Mouse (Mus musculus) WW6 (cell line): ENCODE results near the gene Ptov1.

Experiments
- DNase-seq: peaks from one replicate; pipeline ENCODE4 v3.0.0-alpha.2; 2013; ENCODE audit warnings: low read depth, low spot score

The Ptov1 gene

DNA sequence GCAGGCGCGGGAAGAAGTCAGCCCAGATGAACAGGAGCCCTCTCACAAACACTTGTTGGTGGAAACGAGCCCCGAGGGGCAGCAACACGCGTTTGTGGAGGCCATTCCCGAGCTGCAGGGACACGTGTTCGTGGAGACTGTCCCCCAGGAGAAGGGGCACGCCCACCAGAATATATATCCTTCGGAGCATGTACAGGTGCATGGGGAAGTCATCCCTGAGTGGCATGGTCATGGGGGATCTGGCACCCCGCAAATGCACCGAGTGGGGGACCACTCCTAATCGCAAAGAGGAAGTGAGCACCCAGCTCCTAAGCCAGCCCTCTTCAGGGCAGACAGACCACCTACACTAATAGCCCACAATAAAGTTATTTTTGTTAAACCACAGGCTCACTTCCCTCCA is 29.2 kb downstream of the Ptov1 start:
- no peak for DNase-seq

- DNase-seq, result no peak
These were observed 29.9 kb downstream of the Ptov1 start for GRCm38 (mm10) chr7:44839491-44840191.

GRCm38 (mm10) chr7:44839171-44839490 is 30.5 kb downstream of the Ptov1 start:
- DNase-seq, result no peak

- no peak for DNase-seq
These were observed 31.5 kb downstream of the Ptov1 start for GRCm38 (mm10) chr7:44838073-44838472.

DNA sequence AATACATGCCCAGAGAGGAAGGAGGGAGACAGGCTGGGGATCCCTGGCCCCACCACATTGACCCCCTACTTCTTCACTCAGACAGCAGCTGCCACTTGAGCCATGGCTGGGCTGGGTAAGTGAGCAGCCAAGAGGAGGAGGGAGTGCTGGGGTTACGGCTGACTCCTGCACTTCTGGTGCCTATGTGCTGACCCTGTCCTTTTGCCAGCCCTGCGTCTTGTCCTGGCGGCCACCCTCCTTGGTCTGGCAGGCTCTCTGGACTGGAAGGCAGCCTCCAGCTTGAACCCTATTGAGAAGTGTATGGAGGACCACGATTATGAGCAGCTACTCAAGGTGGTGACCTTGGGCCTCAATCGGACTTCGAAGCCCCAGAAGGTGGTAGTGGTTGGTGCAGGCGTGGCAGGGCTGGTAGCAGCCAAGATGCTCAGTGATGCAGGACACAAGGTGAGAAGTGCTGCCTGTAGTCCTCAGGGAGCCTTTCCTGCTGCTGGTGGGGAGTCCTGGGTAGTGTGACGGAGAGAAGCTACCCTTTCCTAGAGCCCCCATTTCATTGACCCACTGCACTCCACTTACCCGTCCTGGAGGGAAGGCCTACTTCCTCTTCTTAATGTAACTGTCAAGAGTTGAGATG is 33.0 kb downstream of the Ptov1 start:
- no peak for DNase-seq

DNA sequence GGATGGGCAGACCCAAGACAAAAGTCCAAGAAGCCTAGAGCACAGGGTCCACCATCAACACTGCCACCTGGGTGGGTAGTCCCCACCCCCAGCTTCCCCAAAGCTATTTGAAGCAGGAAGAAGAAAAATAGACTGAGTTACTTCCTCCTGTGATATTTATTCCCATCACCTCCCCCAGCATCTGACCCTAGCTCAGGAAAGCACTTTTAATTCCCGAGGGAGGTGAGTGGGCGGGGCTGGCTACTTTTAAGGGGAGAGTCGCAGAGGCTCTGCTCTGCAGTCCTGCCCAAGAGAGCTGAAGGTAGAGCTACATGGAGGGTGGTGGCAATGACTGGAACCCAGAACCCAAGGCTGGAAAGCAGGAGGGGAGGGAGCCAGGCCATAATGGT is 33.6 kb downstream of the Ptov1 start:
- no peak for DNase-seq

GRCm38 (mm10) chr7:44835373-44836015 is 34.1 kb downstream of the Ptov1 start:
- DNase-seq, result no peak

- no peak for DNase-seq
These were observed 36.8 kb downstream of the Ptov1 start for GRCm38 (mm10) chr7:44832763-44833162.

GRCm38 (mm10) chr7:44828706-44829105 is 40.9 kb downstream of the Ptov1 start:
- DNase-seq, result no peak

DNA sequence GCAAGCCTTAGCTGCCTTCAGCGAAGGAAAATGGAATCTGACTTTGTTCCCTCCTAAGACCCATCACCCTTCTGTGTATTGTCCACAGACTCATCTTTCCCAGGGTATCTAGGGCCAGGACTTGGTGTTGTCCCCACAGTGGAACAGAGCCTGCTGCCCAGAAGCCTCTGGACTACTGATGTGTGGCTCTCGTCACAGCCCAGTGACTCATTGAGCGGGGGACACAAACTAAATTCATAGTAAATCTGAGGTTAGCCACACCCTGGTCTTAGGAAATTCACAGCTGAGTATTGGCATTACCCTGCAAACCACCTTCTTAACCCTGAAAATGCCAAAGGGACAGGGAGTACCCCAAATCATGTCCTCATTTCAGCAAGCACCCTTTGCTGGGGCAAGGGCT is 42.8 kb downstream of the Ptov1 start:
- DNase-seq, result no peak

DNA sequence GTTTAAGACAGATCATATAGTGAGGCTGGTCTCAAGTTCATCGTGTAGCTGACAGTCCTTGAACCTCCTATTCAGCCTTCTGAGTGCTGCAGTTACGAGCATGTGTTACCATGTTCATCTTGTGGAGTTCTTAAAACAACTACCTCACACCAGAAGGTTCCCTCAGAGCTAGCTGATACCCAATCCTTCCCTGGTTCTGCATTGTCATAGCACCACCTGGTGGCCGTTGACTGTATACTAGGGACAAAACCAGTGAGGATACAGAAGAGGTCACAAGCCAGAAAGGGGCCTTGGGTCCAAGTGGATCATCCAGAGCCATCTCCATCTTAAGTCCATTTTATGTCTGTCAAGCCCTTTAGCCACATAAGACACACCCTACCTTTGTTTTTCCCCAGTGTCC is 44.7 kb downstream of the Ptov1 start:
- no peak for DNase-seq

DNA sequence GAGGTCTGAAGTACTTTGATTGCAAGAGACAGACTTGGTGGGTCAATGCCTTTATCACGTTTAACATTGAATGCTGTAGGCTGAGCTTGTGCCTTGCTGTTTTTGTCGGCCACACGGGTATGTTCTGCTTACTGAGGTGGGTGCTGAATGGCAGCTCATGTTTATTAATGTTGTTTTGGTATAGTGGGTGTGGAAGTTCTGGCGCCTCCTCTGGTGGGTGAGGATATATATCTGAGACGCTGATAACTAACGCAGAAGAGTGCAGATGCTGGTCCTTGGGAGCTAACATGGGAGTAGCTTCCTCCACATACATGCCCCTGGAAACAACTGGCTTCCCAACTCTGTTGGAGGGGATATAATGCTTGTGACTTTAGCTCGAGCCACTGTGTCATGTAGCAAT is 46.2 kb downstream of the Ptov1 start:
- no peak for DNase-seq

DNA sequence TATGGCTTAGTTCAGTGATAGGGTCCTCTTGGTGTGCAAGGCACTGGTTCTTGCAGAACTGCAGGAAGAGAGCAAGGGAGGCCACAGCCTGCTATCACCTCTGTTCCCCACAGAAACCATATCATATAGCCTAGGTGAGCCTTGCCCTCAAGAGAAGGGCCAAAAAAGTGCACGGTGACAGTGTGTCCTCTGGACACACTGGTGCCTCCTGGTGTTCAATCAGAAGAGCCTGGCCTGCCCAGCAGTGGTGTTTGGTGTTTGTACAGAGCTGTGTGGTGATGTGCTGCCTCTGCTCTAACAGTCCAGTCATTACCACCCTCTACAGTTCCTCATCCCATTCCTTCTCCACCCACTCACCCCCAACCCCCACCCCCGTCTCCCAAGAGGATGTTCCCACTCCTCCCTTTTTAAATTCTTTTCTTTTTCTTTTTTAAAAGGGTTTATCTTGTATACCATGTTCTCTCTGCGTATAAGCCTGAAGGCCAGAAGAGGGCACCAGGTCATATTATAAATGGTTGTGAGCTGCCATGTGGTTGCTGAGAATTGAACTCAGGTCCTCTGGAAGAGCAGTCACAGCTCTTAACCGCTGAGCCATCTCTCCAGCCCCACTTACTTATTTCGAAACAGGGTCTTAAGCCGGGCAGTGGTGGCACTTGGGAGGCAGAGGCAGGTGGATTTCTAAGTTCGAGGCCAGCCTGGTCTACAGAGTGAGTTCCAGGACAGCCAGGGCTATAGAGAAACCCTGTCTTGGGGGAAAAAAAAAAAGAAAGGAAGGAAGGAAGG is 47.7 kb downstream of the Ptov1 start:
- no peak for DNase-seq

- no peak for DNase-seq
These were observed 49.1 kb downstream of the Ptov1 start for GRCm38 (mm10) chr7:44820525-44820924.

GRCm38 (mm10) chr7:44819863-44820262 is 49.7 kb downstream of the Ptov1 start:
- DNase-seq, result no peak

GRCm38 (mm10) chr7:44819391-44819790 is 50.2 kb downstream of the Ptov1 start:
- no peak for DNase-seq

DNA sequence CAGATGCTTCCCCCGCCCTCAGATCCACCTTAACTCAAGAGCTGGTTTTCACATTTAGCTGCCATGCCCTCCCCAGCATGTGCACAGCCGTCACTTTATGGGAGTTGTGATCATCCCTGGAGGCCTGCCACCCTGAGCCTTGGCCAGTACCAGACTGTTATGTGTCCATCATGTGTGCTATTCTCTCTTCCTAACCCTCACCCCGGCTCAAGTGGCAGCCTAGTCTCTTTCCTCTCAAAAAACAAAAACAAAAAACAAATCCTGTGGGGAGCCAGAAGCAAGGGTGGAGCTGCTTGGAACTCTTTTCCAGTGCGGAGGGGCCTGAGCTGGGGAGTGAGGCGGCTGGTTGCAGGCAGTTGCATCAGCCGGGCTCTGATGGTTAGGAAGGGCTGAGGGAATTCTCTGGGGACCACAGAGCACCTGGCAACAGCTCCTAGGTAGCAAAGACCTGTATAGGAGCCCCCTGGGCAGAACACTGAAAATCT is 50.8 kb downstream of the Ptov1 start:
- DNase-seq, result no peak

GRCm38 (mm10) chr7:44818164-44818563 is 51.4 kb downstream of the Ptov1 start:
- no peak for DNase-seq

GRCm38 (mm10) chr7:44817441-44817840 is 52.1 kb downstream of the Ptov1 start:
- no peak for DNase-seq

- no peak for DNase-seq
These were observed 53.0 kb downstream of the Ptov1 start, which contains the start of gene Atf5 for GRCm38 (mm10) chr7:44816470-44817021. Gene Atf5, minus strand, starts transcription at chr7:44816658.

DNA sequence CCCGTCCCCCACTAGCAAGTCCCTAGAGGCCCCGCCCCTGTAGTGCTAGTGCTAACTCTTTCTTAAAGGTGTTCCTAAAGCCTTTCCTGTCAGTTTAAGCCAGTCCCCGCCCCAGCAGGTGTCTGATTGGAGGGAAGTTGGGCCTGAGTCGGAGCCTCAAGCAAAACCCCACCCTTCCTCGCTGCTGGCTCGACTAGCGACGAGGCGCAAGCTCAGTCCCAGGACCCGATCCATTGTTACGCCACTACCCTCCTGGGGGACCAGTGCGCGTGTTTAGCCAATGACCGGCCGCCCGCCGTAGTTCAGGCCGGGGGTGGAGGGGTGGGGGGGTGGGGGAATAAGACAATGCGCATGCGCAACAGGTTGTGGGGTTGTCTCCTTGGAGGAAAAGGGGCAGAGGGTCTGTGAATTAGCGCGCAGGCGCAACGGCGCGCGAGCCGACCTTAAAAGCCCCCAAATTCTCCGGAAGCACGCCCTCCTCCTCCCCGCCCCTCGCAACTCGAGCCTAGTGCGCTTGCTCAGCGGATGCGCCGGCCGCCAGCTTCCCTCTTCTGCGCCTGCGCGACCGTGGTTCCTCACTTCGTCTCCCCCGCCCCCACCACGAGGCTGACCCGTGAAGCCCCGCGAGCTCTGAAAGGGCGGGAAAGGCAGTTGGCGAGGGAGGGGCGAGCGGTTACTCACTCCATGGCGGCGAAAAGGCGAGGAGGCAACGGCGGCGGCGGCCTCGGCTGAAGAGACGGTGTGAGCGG is 53.7 kb downstream of the Ptov1 start, which contains the start of the genes Nup62 and Il4i1:
Gene Nup62 (plus strand): TSS at position 368 of the 749 bp plus-strand sequence.
Gene Il4i1 (plus strand): TSS at position 667 of the 749 bp plus-strand sequence.
- DNase-seq, result peak; percentile 98
